Mouse (Mus musculus): ENCODE data around the gene Kcnh5. TPM values are rescaled to one million over a fixed set of nuclear protein-coding genes. Genes with fewer than 3 reads are reported as not detected.

The Kcnh5 gene
- total and polyA plus RNA-seq, 2 experiments from 2014 or later, result not detected

DNA sequence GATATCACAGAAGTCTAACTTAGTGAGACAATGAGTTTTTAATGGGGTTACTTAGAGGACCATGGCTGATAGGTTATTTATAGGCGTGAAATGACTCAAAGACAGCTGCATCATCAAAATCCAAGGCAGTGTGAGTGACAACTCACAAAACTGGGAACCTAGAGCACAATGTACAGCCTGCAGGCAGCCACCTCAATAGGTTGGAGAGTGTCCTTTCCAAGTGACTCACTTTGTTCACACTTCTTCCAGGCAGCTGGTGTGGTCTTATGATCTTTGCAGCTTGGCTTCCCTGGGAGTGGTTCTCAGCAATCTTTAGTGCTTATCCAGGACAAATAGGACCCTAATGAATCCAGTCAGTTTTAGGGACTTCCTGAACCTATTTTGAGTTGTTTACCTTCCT lies 322.9 kb downstream of the Kcnh5 start:
- no peak for DNase-seq (ENCODE audit: low spot score)
- H3K9me3 ChIP-seq (replicated peaks; ENCODE audit: control insufficient read depth, low read length), result no peaks in the 10 kb centered on the region
- no peak for TF ChIP-seq CTCF (IDR thresholded peaks at IDR 0.05; ENCODE audit: low read depth)
- no peak for TF ChIP-seq EP300 (IDR thresholded peaks at IDR 0.05; ENCODE audit: low read depth)
- H3K27me3 ChIP-seq (ENCODE audit: control insufficient read depth, insufficient read depth, low read length), result no peaks in the 10 kb centered on the region
- H3K4me3 ChIP-seq (ENCODE audit: low read depth, low read length), result no peak overlapping the region
- H3K36me3 ChIP-seq (replicated peaks; ENCODE audit: control insufficient read depth, insufficient read depth, low read length), result no peaks in the 10 kb centered on the region
- ATAC-seq (ENCODE audit: insufficient read depth, low read depth), result no peak
- H3K27ac ChIP-seq (ENCODE audit: low read depth), result no peak overlapping the region
- 54% methylated on average over 1 of the region's 1 CpGs for WGBS
- H3K4me2 ChIP-seq (ENCODE audit: low read depth, low read length), result no peak overlapping the region
- no peak overlapping the region for H3K9ac ChIP-seq (replicated peaks; ENCODE audit: low read depth, low read length)
- no peaks in the 10 kb centered on the region for H3K4me1 ChIP-seq (ENCODE audit: control insufficient read depth, insufficient read depth)

DNA sequence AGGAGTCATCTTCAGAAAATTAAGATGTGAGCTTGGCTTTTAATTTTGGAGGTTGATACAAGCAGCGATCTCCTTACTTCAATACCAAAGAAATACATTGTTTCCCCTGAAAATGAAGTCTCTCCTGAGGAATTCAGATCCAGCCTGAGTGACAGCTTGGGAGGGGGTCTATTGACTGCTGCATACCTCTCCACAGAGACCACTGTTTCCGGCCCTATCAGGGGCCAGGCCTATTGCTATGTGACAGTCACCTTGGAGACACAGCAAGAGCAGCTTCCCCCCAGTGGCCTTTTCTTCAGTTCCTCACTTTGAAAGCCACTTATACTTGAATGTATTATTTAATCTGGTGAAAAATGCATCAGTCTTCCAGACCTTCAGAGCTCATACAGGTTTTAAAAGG lies 326.8 kb downstream of the Kcnh5 start:
- Histone ChIP-seq H3K27ac (ENCODE audit: low read depth) (no peak overlapping the region), H3K27me3 (ENCODE audit: control insufficient read depth, insufficient read depth, low read length) (no peaks in the 10 kb centered on the region), H3K9me3 (replicated peaks; ENCODE audit: control insufficient read depth, low read length) (no peaks in the 10 kb centered on the region), H3K36me3 (replicated peaks; ENCODE audit: control insufficient read depth, insufficient read depth, low read length) (no peaks in the 10 kb centered on the region), H3K4me2 (ENCODE audit: low read depth, low read length) (no peak overlapping the region), H3K9ac (replicated peaks; ENCODE audit: low read depth, low read length) (no peak overlapping the region), H3K4me1 (ENCODE audit: control insufficient read depth, insufficient read depth) (no peaks in the 10 kb centered on the region), H3K4me3 (ENCODE audit: low read depth, low read length) (no peak overlapping the region)
- TF ChIP-seq CTCF (IDR thresholded peaks at IDR 0.05; ENCODE audit: low read depth), result no peak
- TF ChIP-seq EP300 (IDR thresholded peaks at IDR 0.05; ENCODE audit: low read depth), result no peak
- 60% methylated on average over 2 of the region's 2 CpGs for WGBS
- no peak for DNase-seq (ENCODE audit: low spot score)
- no peak for ATAC-seq (ENCODE audit: insufficient read depth, low read depth)

DNA sequence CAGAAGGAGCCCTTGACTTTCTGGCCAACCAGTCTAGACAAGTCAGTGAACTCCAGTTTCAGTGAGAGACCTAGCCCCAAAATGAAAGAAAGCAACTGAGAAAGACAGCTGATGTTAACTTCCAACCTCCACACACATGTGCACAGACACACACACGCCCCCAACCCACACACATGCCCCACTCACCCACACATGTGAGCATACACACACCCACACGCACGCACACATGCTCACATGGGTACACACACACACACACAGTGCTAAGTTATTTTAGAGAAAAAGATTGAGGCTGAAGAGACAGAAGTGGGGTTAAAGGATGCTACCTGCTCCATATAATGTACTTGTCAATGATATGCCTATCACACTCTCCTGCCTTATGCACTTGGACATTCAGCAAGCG lies 327.2 kb downstream of the Kcnh5 start:
- Histone ChIP-seq H3K9me3 (replicated peaks; ENCODE audit: control insufficient read depth, low read length) (no peaks in the 10 kb centered on the region), H3K4me1 (ENCODE audit: control insufficient read depth, insufficient read depth) (no peaks in the 10 kb centered on the region), H3K9ac (replicated peaks; ENCODE audit: low read depth, low read length) (no peak overlapping the region), H3K27me3 (ENCODE audit: control insufficient read depth, insufficient read depth, low read length) (no peaks in the 10 kb centered on the region), H3K27ac (ENCODE audit: low read depth) (no peak overlapping the region), H3K4me2 (ENCODE audit: low read depth, low read length) (no peak overlapping the region), H3K36me3 (replicated peaks; ENCODE audit: control insufficient read depth, insufficient read depth, low read length) (no peaks in the 10 kb centered on the region), H3K4me3 (ENCODE audit: low read depth, low read length) (no peak overlapping the region)
- DNase-seq (ENCODE audit: low spot score) (no peak), ATAC-seq (ENCODE audit: insufficient read depth, low read depth) (no peak)
- no peak for TF ChIP-seq CTCF (IDR thresholded peaks at IDR 0.05; ENCODE audit: low read depth)
- no peak for TF ChIP-seq EP300 (IDR thresholded peaks at IDR 0.05; ENCODE audit: low read depth)
- 82% methylated on average over 4 of the region's 4 CpGs for WGBS

DNA sequence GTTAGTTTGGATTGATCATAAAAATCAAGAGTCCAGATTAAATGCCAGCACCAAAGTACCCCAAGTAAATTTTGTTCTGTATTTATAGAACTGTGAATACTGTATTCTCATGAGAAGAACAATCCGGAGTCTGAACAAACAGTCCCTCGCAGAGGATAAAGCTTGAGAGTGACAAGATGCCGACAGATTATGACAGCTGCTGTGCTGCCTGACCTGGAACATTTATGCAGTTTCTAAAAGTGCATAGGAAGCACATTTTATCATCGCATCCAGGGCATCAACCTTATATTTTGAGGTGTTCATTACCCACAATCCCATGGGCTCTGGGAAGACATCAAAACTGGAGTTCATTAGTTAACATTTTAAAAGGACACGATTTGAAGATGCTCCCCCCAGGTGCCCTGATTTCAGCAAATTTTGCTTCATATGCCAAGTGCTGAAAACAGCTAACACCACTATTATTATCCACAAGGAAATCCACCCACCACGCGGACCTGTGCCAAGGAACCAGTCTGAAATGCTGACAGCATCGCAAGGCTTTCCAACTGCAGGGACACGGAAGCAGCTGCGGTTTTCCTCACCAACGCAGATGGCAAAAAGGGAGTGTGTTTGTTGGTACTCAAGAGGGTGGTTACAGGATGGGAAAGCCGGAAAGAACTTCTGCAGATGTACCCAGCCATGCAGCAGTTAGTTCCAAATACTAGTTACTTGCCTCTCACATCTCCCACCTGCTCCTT lies 328.4 kb downstream of the Kcnh5 start:
- Histone ChIP-seq H3K27me3 (ENCODE audit: control insufficient read depth, insufficient read depth, low read length) (no peaks in the 10 kb centered on the region), H3K36me3 (replicated peaks; ENCODE audit: control insufficient read depth, insufficient read depth, low read length) (no peaks in the 10 kb centered on the region), H3K4me2 (ENCODE audit: low read depth, low read length) (no peak overlapping the region), H3K9me3 (replicated peaks; ENCODE audit: control insufficient read depth, low read length) (no peaks in the 10 kb centered on the region), H3K4me1 (ENCODE audit: control insufficient read depth, insufficient read depth) (no peaks in the 10 kb centered on the region), H3K27ac (ENCODE audit: low read depth) (no peak overlapping the region), H3K4me3 (ENCODE audit: low read depth, low read length) (no peak overlapping the region), H3K9ac (replicated peaks; ENCODE audit: low read depth, low read length) (no peak overlapping the region)
- TF ChIP-seq CTCF (IDR thresholded peaks at IDR 0.05; ENCODE audit: low read depth), result no peak
- no peak for TF ChIP-seq EP300 (IDR thresholded peaks at IDR 0.05; ENCODE audit: low read depth)
- ATAC-seq (ENCODE audit: insufficient read depth, low read depth), result no peak
- DNase-seq (ENCODE audit: low spot score), result no peak
- 64% methylated on average over 12 of the region's 12 CpGs for WGBS

Other genes starting within 250 kb of the Kcnh5 start
- 107 and 146 TPM in 2 replicates for gene Rhoj, start 131.0 kb upstream of the Kcnh5 start, total RNA-seq (2014; rRNA removed; ENCODE audit: low replicate concordance)
- gene Rhoj, start 131.0 kb upstream of the Kcnh5 start, polyA plus RNA-seq (2015; fragmentation: Nextera tagmentation; extraction: Ambion mirVana), result 42.9 TPM in 2 replicates
- not detected in 2 replicates for gene Gphb5, start 239.4 kb upstream of the Kcnh5 start, total RNA-seq (2014; rRNA removed; ENCODE audit: low replicate concordance)
- not detected in 2 replicates for gene Gphb5, start 239.4 kb upstream of the Kcnh5 start, polyA plus RNA-seq (2015; fragmentation: Nextera tagmentation; extraction: Ambion mirVana)

Data from heart, postnatal 0 days (tissue).